Mouse (Mus musculus) cortical plate, adult 2 months (tissue): ENCODE results near the gene D430019H16Rik. TPM values are rescaled to one million over a fixed set of nuclear protein-coding genes. Genes with fewer than 3 reads are reported as not detected.

ENCODE experiments used
- H3K27ac ChIP-seq: fragments of 200-500 bp; 2 replicates; pipeline ENCODE4 v1.5.1; 2012; ENCODE audit warnings: low read length, control low read depth, inconsistent platforms; ENCODE audit not compliant: insufficient read depth
- H3K4me1 ChIP-seq: fragments of 200-500 bp; 2 replicates; pipeline ENCODE4 v1.6.1; 2011; ENCODE audit warnings: low read length; ENCODE audit not compliant: control insufficient read depth, insufficient read depth
- H3K4me3 ChIP-seq: fragments of 200-500 bp; 2 replicates; pipeline ENCODE4 v1.5.1; 2011; ENCODE audit warnings: mild to moderate bottlenecking, low read length, control low read depth; ENCODE audit not compliant: insufficient read depth
- CTCF ChIP-seq: fragments of 200-500 bp; IDR thresholded peaks from 2 replicates; pipeline ENCODE4 v1.5.1; 2011; ENCODE audit warnings: mild to moderate bottlenecking, control low read depth, low read length; ENCODE audit not compliant: insufficient read depth; ENCODE audit errors: extremely low read depth
- POLR2A ChIP-seq: fragments of 200-500 bp; IDR thresholded peaks from 2 replicates; pipeline ENCODE4 v1.6.1; 2011; ENCODE audit warnings: mild to moderate bottlenecking, low read length, control low read depth; ENCODE audit not compliant: insufficient read depth; ENCODE audit errors: extremely low read depth
- polyA plus RNA-seq: library from polyadenylated mRNA; depleted of rRNA; stranded (reverse); fragments of >200 nt; gene quantifications from 2 replicates; pipeline ENCODE4 v1.2.3, GENCODE M21; 2012; rRNA removed

Gene D430019H16Rik
- polyA plus RNA-seq, result 60.9 and 65.5 TPM in 2 replicates

DNA sequence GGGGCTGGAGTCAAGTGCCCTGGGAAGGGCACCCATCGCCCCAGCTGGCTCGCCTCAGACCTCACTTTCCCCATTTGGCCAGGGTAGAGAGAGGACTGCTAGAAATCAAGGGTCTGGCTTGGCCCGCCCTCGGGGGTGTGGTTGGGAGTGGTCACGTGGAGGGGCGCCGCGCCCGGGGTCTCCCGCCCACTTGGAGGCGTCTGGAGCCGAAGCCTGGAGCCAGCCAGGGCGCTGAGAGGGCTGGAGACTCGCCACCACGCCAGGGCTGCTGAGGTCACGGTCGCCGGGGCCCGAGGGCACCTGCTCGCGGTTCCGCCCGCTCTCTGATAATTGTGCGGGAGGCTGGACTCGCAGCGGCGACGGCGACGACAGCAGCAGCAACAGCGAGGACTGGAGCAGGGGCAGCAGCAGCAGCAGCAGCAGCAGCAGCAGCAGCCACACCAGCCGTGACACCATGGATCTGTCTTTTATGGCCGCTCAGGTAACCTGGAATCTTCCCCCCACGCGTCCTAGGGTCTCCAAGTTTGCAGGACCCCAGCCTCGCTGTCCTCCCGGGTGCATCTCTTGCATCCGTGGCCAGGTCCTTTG is at the start of gene D430019H16Rik:
Gene D430019H16Rik (plus strand): TSS at position 187 of the 588 bp plus-strand sequence.
- no peak for TF ChIP-seq CTCF
- TF ChIP-seq POLR2A, result no peak
- Histone ChIP-seq H3K27ac (peak within 1 kb of the TSS; percentile 79), H3K4me1 (peaks cover 5% of the 10 kb centered on the region; the same call in 1 of the 2 replicates), H3K4me3 (peak within 1 kb of the TSS; percentile 80)

DNA sequence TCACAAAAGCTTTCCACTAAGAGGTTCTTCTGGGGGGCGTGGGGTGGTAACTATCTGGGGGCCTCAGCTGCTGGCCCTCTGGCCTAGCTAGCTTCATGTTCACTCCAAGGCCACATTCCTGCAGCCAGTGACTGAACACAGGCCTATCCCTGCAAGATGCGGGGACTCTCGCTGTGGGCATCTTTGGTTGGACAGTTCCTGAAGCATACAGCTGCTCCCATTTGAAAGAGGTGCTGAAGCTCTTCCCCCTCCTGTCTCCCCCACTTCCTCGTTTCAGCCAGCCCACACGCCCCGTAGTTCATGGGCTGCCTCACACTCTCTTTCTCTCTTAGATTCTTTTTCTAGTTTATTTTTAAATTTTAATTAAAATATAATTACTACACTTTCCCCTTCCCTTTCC is 47.6 kb upstream of the D430019H16Rik start:
- Histone ChIP-seq H3K4me3 (no peak overlapping the region), H3K27ac (no peak overlapping the region), H3K4me1 (peaks cover 4% of the 10 kb centered on the region; the same call in 1 of the 2 replicates)
- no peak for TF ChIP-seq CTCF
- TF ChIP-seq POLR2A, result no peak

DNA sequence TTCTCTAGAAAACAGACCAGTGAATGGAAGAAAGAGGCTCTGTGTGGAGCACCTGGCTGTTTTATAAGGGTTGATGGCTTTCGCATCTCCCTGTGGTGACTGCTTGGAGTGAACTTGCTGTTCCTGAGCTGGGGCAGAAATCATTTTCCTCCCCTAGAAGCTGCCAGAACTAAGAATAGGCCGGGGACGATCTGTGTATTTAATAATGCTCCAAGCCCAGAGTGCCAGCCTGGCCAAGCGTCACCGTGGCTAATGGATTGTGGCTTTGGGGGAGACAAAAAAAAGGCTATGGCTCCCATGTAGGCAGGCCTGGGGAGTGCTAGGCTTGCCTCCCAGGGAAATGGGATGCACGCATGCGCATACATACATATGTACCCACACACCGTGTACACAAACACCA is 39.7 kb upstream of the D430019H16Rik start:
- H3K4me1 ChIP-seq, result no peaks in the 10 kb centered on the region
- no peak for TF ChIP-seq POLR2A
- TF ChIP-seq CTCF, result no peak
- H3K27ac ChIP-seq, result no peak overlapping the region
- no peak overlapping the region for H3K4me3 ChIP-seq

DNA sequence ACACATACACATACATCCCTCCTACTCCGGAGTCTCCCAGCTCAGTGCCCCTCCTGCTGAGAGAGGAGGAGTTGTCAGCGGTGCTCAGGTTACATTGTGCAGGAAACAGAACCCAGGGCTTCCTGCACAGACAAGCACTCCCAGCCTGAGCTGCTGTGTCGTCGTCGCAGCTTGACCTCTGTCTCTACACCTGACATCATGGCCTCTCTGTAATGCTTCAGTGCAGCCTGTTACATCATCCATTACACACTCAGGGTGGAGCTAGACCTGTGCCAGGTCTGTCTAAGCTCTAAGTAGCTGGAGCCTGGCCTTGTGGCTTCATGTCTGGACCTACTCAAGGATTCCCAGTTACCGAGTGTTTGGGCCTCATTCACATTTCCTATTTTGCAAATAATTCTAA is 33.2 kb upstream of the D430019H16Rik start:
- Histone ChIP-seq H3K4me1 (no peaks in the 10 kb centered on the region), H3K27ac (no peak overlapping the region), H3K4me3 (no peak overlapping the region)
- TF ChIP-seq CTCF (no peak), POLR2A (no peak)

DNA sequence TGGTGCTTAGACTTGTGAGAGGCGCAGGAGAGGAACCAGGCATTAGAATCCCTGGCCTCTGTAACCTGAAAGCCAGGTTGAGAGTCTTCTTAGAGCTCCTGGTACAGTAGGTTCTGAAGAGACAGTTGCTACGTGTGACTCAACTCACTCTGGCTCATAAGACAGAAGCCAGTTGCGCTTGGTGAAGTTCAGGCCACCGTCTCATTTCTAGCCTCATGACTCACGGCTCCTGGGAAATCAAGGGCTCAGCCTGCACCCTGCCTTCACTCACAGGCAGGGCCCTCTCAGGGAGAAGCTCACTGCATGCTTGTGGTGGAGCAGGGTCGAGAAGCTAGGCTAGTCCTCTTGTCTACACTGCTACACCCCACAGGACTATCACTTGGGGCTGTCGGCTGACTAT is 27.1 kb upstream of the D430019H16Rik start:
- no peak overlapping the region for H3K27ac ChIP-seq
- H3K4me3 ChIP-seq, result no peak overlapping the region
- no peaks in the 10 kb centered on the region; the same call in 1 of the 2 replicates for H3K4me1 ChIP-seq
- no peak for TF ChIP-seq POLR2A
- TF ChIP-seq CTCF, result no peak

DNA sequence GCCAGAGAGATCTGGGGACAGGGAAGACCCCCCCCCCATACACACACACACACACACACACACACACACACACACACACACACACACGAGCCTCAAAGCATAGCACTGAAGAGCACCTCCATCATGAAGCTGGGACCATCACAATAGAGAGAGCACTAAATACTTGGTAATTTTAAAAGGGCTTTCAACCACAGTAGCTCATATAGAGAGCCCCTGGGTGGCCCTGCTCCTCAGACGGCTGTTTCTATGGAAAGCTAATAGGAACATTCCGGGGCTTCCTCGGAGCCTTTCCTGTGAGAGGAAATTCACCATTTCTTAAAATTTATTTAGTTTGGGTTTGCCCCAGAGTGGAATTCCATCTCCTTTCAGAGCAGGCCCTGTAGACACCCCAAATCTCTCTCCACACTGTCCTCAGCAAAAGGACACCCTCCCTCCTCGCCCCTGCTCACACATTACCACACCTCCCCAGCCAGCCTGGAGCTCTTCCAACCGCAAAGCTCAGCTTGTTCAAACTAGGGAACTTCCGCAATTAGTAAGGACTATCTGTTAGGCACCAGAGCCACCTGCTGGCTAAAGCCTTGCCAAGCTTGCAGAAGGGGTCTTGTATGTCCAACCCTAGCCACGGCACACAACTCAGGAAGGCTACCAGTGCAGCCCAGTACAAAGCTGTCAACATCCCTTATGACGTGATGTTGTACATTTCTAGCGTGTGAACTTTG is 26.5 kb upstream of the D430019H16Rik start:
- no peaks in the 10 kb centered on the region; the same call in 1 of the 2 replicates for H3K4me1 ChIP-seq
- no peak overlapping the region for H3K27ac ChIP-seq
- TF ChIP-seq CTCF (peak; percentile 91), POLR2A (no peak)
- H3K4me3 ChIP-seq, result no peak overlapping the region

DNA sequence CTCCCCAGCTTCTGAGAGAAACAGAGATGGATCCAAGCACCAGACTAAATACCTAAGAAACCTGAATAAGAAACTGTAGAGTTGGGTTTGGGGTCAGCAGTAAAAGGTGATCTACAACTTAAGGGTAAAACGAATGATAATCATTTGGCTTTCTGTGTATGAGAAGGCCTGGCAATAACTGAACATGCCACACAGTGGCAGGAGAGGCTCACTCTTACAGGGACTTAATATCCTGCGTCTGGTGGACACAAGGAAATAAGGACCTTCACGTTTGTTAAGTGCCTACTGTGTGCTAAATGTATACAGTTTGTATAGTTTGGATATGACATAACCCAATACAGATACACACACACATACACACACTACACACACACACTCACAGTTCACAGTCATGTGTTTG is 21.8 kb upstream of the D430019H16Rik start:
- no peak for TF ChIP-seq POLR2A
- peak; percentile 83 for TF ChIP-seq CTCF
- no peak overlapping the region for H3K27ac ChIP-seq
- no peak overlapping the region for H3K4me3 ChIP-seq
- H3K4me1 ChIP-seq, result no peaks in the 10 kb centered on the region; the same call in 1 of the 2 replicates

DNA sequence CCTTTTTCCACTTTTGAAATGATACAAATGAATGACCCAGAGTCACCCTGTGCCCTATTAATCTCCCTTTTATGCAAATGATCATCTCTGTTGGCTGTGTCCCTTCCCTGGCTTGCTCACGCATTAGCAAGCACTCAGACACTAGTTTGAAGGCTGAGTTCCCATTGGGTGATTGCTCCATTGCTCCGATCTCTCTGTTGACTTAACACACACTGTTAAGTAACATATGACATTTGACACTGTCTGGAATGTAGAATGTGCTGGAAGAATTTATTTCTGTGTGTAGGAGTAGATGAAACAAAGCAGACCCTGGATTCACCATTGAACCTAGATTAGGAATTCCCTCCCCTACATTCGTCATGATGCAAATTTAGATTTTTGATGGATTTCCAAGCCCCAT is 20.8 kb upstream of the D430019H16Rik start:
- H3K4me3 ChIP-seq, result no peak overlapping the region

DNA sequence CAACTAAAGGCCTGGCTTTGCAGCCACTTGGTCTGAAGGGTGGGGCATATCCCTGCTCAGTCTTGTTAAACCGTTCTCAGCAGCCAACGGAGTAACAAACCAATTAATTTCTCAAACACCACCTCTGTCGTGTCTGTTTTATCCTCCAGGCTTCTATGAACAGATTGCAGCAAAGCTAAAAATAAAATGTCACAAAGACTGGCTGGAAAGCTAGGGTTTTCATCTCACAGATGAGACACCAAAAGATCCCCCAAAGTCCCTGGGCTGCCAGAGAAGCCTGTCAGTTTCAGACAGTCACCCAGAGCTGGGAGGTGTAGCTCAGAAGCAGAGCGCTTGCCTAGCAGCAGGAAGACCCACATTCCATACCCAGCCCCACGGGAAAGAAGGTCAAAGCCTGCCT is 15.4 kb upstream of the D430019H16Rik start:
- 0 out of 2 replicates have a peak, but pooled peaks cover under 1% of the 10 kb centered on the region for H3K4me1 ChIP-seq
- no peak overlapping the region for H3K4me3 ChIP-seq
- no peak overlapping the region for H3K27ac ChIP-seq
- TF ChIP-seq CTCF, result no peak

More for the DNA sequence above, 20.8 kb upstream of the D430019H16Rik start:
- Histone ChIP-seq H3K4me1 (no peaks in the 10 kb centered on the region), H3K27ac (no peak overlapping the region)
- TF ChIP-seq POLR2A (no peak), CTCF (no peak)

DNA sequence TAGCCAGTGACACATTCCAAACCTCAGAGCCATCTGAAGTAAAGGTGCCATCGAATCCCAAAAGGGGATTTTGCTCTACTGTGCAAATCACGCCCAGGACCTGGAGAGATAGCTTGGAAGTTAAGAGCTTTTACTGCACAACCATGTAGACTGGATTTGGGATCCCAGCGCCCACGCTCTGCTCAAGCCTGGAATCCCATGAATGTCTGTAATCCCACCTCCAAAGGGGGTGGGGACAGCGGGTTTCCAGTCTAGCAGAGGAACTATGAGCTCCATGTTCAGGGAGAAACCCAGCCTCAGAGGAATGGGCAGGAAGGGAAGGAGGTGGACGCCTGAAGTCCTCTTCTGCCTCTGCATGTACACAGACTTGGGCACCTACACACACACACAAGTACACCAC is 13.7 kb upstream of the D430019H16Rik start:
- peaks cover 1% of the 10 kb centered on the region; the same call in 1 of the 2 replicates for H3K4me1 ChIP-seq
- H3K4me3 ChIP-seq, result no peak overlapping the region
- TF ChIP-seq POLR2A, result no peak
- TF ChIP-seq CTCF, result no peak
- H3K27ac ChIP-seq, result no peak overlapping the region
